Mouse (Mus musculus) embryo, embryonic 10 days (tissue): Measurements from ENCODE around the gene Sox12.
"Not testable (repeated sequence)": the region's sequence is repeated elsewhere in the genome, so short reads cannot be mapped to it uniquely, and the experiment has no call there.

ENCODE experiments used
- DNase-seq: peaks from one replicate; pipeline ENCODE4 v3.0.0-alpha.2; 2015; ENCODE audit warnings: low spot score

The Sox12 gene

GRCm38 (mm10) chr2:152358977-152359376 lies 38.9 kb downstream of the Sox12 start:
- DNase-seq: not testable (repeated sequence)

- DNase-seq: no peak
Observed at GRCm38 (mm10) chr2:152357254-152357653, 40.6 kb downstream of the Sox12 start.

- no peak for DNase-seq
Observed at GRCm38 (mm10) chr2:152349842-152350540, 47.9 kb downstream of the Sox12 start.

DNA sequence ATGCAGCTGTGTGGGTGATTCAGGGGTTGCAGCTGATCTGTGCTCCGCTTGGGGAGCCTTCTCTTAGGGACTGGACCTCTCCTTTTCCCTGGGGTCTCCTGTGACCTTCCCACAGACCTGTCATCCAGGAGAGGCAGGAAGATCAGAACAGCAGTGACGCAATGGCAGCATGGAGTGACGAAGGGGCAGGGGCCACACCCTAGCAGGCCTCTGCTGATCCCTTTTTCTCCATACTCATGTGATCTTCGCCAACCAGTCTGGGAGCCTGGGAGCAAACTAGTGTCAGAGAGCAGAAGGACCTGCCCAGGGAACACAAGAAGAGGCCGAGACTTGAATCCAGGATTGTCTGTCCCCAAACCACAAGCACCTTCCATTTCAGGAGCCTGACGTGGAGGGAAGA lies 48.7 kb downstream of the Sox12 start:
- DNase-seq: no peak

GRCm38 (mm10) chr2:152347722-152348121 lies 50.1 kb downstream of the Sox12 start:
- DNase-seq: no peak

- no peak for DNase-seq
Observed at GRCm38 (mm10) chr2:152346776-152347465, 50.9 kb downstream of the Sox12 start.

- DNase-seq: no peak
Observed at GRCm38 (mm10) chr2:152345393-152345792, 52.5 kb downstream of the Sox12 start.

- no peak for DNase-seq
Observed at GRCm38 (mm10) chr2:152344909-152345308, 53.0 kb downstream of the Sox12 start.

GRCm38 (mm10) chr2:152344361-152344760 lies 53.5 kb downstream of the Sox12 start:
- DNase-seq: no peak
